Mouse (Mus musculus) liver, adult 2 months (tissue): Measurements from ENCODE around the gene Epha3. TPM values are rescaled to one million over a fixed set of nuclear protein-coding genes. Genes with fewer than 3 reads are reported as not detected.

Source experiments
- DNase-seq: peaks from one replicate; pipeline ENCODE4 v3.0.0-alpha.2; 2011; ENCODE audit warnings: low read depth, low spot score; ENCODE audit errors: extremely low read depth
- H3K27ac ChIP-seq: fragments of 200-500 bp; replicated peaks from 2 replicates; pipeline ENCODE4 v1.5.1; 2012; ENCODE audit warnings: low read depth, mild to moderate bottlenecking, control low read depth, inconsistent platforms, low read length; ENCODE audit not compliant: insufficient read depth
- H3K27me3 ChIP-seq: fragments of 200-500 bp; 2 replicates; pipeline ENCODE4 v1.6.1; 2012; ENCODE audit warnings: mild to moderate bottlenecking, moderate library complexity, low read length, inconsistent platforms; ENCODE audit not compliant: control insufficient read depth, insufficient read depth
- H3K36me3 ChIP-seq: fragments of 200-500 bp; 2 replicates; pipeline ENCODE4 v1.6.1; 2012; ENCODE audit warnings: low read length, inconsistent platforms; ENCODE audit not compliant: control insufficient read depth, insufficient read depth
- H3K4me1 ChIP-seq: fragments of 200-500 bp; 2 replicates; pipeline ENCODE4 v1.6.1; 2011; ENCODE audit warnings: low read length; ENCODE audit not compliant: control insufficient read depth, insufficient read depth
- H3K4me3 ChIP-seq: fragments of 200-500 bp; 2 replicates; pipeline ENCODE4 v1.5.1; 2011; ENCODE audit warnings: low read depth, mild to moderate bottlenecking, control low read depth, low read length, moderate library complexity; ENCODE audit not compliant: insufficient read depth
- H3K79me2 ChIP-seq: fragments of 200-500 bp; 2 replicates; pipeline ENCODE4 v1.6.1; 2012; ENCODE audit warnings: inconsistent platforms, mild to moderate bottlenecking, low read length, moderate library complexity; ENCODE audit not compliant: control insufficient read depth, insufficient read depth
- H3K9ac ChIP-seq: fragments of 200-500 bp; 2 replicates; pipeline ENCODE4 v1.6.1; 2012; ENCODE audit warnings: low read depth, mild to moderate bottlenecking, control low read depth, inconsistent platforms, low read length
- CTCF ChIP-seq: fragments of 200-500 bp; IDR thresholded peaks from 2 replicates; pipeline ENCODE4 v1.5.1; 2011; ENCODE audit warnings: low read depth, low read length, control low read depth
- POLR2A ChIP-seq: fragments of 200-500 bp; IDR thresholded peaks from 2 replicates; pipeline ENCODE4 v1.6.1; 2011; ENCODE audit warnings: low read length, control low read depth; ENCODE audit not compliant: insufficient read depth; ENCODE audit errors: extremely low read depth
- whole genome bisulfite sequencing: fragments of 180-500 bp; shearing (Covaris S2); methylation state at CpG from one replicate; pipeline ENCODE4 v1.1.7; 2018; 5-methylcytosine and 5-hydroxymethylcytosine counted together
- polyA plus RNA-seq: library from polyadenylated mRNA; depleted of rRNA; stranded (reverse); fragments of >200 nt; gene quantifications from 2 replicates; pipeline ENCODE4 v1.2.3, GENCODE M21; 2012
- total RNA-seq: library from RNA; depleted of rRNA; stranded (reverse); fragments of >200 nt; gene quantifications from 2 replicates; pipeline ENCODE4 v1.2.3, GENCODE M21; 2014

The Epha3 gene
- total and polyA plus RNA-seq, 2 experiments = 0.32 to 1.4 TPM

GRCm38 (mm10) chr16:63760112-63760511, 103.9 kb downstream of the Epha3 start:
- DNase-seq = no peak
- H3K9ac ChIP-seq = no peak overlapping the region
- no peak overlapping the region for H3K27ac ChIP-seq
- no peaks in the 10 kb centered on the region for H3K27me3 ChIP-seq
- no peak overlapping the region for H3K4me3 ChIP-seq
- TF ChIP-seq CTCF (no peak), POLR2A (no peak)
- H3K79me2 ChIP-seq = no peaks in the 10 kb centered on the region
- H3K4me1 ChIP-seq = no peaks in the 10 kb centered on the region
- 53% methylated on average over 2 of the region's 2 CpGs for WGBS
- no peaks in the 10 kb centered on the region for H3K36me3 ChIP-seq

GRCm38 (mm10) chr16:63753052-63753451, 110.9 kb downstream of the Epha3 start:
- no peaks in the 10 kb centered on the region for H3K79me2 ChIP-seq
- TF ChIP-seq CTCF (no peak), POLR2A (no peak)

GRCm38 (mm10) chr16:63747817-63748216, 116.2 kb downstream of the Epha3 start:
- no peaks in the 10 kb centered on the region for H3K27me3 ChIP-seq
- H3K4me3 ChIP-seq = no peak overlapping the region
- WGBS = 79% methylated on average over 2 of the region's 2 CpGs
- H3K4me1 ChIP-seq = no peaks in the 10 kb centered on the region
- no peak overlapping the region for H3K9ac ChIP-seq
- no peaks in the 10 kb centered on the region for H3K36me3 ChIP-seq
- H3K27ac ChIP-seq = no peak overlapping the region
- no peaks in the 10 kb centered on the region for H3K79me2 ChIP-seq
- TF ChIP-seq CTCF (no peak), POLR2A (no peak)
- no peak for DNase-seq

More at GRCm38 (mm10) chr16:63753052-63753451, 110.9 kb downstream of the Epha3 start:
- no peaks in the 10 kb centered on the region for H3K27me3 ChIP-seq
- no peaks in the 10 kb centered on the region for H3K4me1 ChIP-seq
- H3K9ac ChIP-seq = no peak overlapping the region
- WGBS = 17% methylated on average over 3 of the region's 3 CpGs
- H3K36me3 ChIP-seq = no peaks in the 10 kb centered on the region
- no peak overlapping the region for H3K4me3 ChIP-seq
- no peak for DNase-seq
- H3K27ac ChIP-seq = no peak overlapping the region

GRCm38 (mm10) chr16:63745465-63745864, 118.5 kb downstream of the Epha3 start:
- H3K36me3 ChIP-seq = no peaks in the 10 kb centered on the region
- no peak overlapping the region for H3K27ac ChIP-seq
- no peak for DNase-seq
- H3K4me1 ChIP-seq = no peaks in the 10 kb centered on the region
- no peak for TF ChIP-seq POLR2A
- no peak for TF ChIP-seq CTCF
- H3K27me3 ChIP-seq = no peaks in the 10 kb centered on the region
- H3K4me3 ChIP-seq = no peak overlapping the region
- WGBS = 80% methylated on average over 5 of the region's 5 CpGs
- H3K9ac ChIP-seq = no peak overlapping the region
- H3K79me2 ChIP-seq = no peaks in the 10 kb centered on the region

GRCm38 (mm10) chr16:63743208-63743854, 120.6 kb downstream of the Epha3 start:
- H3K79me2 ChIP-seq = no peaks in the 10 kb centered on the region
- no peak for TF ChIP-seq CTCF
- no peak for TF ChIP-seq POLR2A
- no peak overlapping the region for H3K9ac ChIP-seq
- no peak overlapping the region for H3K4me3 ChIP-seq
- H3K36me3 ChIP-seq = no peaks in the 10 kb centered on the region
- no peaks in the 10 kb centered on the region for H3K27me3 ChIP-seq
- no peaks in the 10 kb centered on the region for H3K4me1 ChIP-seq
- WGBS = 45% methylated on average over 9 of the region's 9 CpGs
- no peak overlapping the region for H3K27ac ChIP-seq
- DNase-seq = no peak

- H3K9ac ChIP-seq = no peak overlapping the region
- no peak overlapping the region for H3K27ac ChIP-seq
- no peaks in the 10 kb centered on the region for H3K4me1 ChIP-seq
- WGBS = 68% methylated on average over 1 of the region's 1 CpGs
- H3K27me3 ChIP-seq = no peaks in the 10 kb centered on the region
- no peak for DNase-seq
- H3K36me3 ChIP-seq = no peaks in the 10 kb centered on the region
- no peak overlapping the region for H3K4me3 ChIP-seq
- no peak for TF ChIP-seq CTCF
- no peak for TF ChIP-seq POLR2A
- no peaks in the 10 kb centered on the region for H3K79me2 ChIP-seq
Observed at GRCm38 (mm10) chr16:63719235-63719634, 144.7 kb downstream of the Epha3 start.
